Mouse (Mus musculus): ENCODE data around the gene Cd276. TPM values are rescaled to one million over a fixed set of nuclear protein-coding genes. Genes with fewer than 3 reads are reported as not detected.
"Not testable (repeated sequence)": the region's sequence is repeated elsewhere in the genome, so short reads cannot be mapped to it uniquely, and the experiment has no call there.

Cd276 gene
- polyA plus RNA-seq, 1 experiment from 2014 or later: 55.0 TPM

- Histone ChIP-seq H3K9ac (peak within 1 kb of the TSS; percentile 98), H3K4me3 (ENCODE audit: low read depth, low read length) (peak within 1 kb of the TSS; percentile 93), H3K27ac (ENCODE audit: low read depth) (peak within 1 kb of the TSS; percentile 97), H3K4me1 (ENCODE audit: insufficient read depth) (0 out of 2 replicates have a peak, but pooled peaks cover 8% of the 10 kb centered on the region), H3K4me2 (peak within 1 kb of the TSS; percentile 85), H3K36me3 (ENCODE audit: insufficient read depth) (no peaks in the 10 kb centered on the region), H3K27me3 (ENCODE audit: insufficient read depth, low read length) (no peaks in the 10 kb centered on the region), H3K9me3 (ENCODE audit: low read depth, low read length) (no peaks in the 10 kb centered on the region)
- TF ChIP-seq CTCF (IDR thresholded peaks at IDR 0.05; ENCODE audit: low read depth): no peak
- ATAC-seq (ENCODE audit: insufficient read depth) (peak; percentile 98), DNase-seq (peak; percentile 98)
- WGBS: 0% methylated on average over 36 of the region's 56 CpGs
Measured at GRCm38 (mm10) chr9:58581958-58582540, 26.8 kb upstream of the Cd276 start, which contains the start of gene Nptn. TSS of gene Nptn (plus strand) at chr9:58582240.

DNA sequence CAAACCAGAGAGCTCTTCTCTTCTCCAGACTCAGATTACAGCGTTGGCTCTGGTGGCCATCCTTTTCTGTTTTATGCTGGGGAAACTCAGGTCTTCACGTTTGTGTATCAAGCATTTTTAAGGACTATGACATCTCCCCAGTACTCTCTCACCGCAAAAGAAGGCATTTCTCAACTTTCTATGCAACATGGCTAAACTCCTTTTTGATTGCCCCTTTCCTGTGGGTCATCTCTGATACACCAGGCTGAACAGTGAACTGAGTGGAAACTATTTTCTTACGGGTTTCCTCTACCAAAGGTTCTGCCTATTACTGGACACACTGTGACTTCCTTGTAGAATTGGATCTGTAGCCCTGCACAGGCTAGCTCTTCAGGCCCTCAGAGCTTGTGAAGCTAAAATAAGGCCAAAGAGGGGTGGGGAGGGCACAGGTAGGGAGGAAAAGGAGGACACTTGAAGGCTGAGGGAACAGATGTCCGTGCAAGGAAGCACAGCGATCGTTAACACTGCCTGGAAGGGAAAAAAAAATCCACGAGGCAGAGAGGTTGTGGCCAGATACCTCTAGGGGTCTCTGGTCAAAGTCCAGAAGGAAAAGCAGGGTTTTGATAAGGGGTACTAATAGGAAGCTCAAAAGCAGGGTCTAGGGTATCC lies 26.2 kb upstream of the Cd276 start:
- no peak for TF ChIP-seq CTCF (IDR thresholded peaks at IDR 0.05; ENCODE audit: low read depth)
- Histone ChIP-seq H3K4me1 (ENCODE audit: insufficient read depth) (0 out of 2 replicates have a peak, but pooled peaks cover 8% of the 10 kb centered on the region), H3K9ac (peak overlapping the region; percentile 55), H3K4me3 (ENCODE audit: low read depth, low read length) (peak overlapping the region; percentile 93), H3K27me3 (ENCODE audit: insufficient read depth, low read length) (no peaks in the 10 kb centered on the region), H3K9me3 (ENCODE audit: low read depth, low read length) (no peaks in the 10 kb centered on the region), H3K36me3 (ENCODE audit: insufficient read depth) (no peaks in the 10 kb centered on the region), H3K4me2 (peak overlapping the region; percentile 85), H3K27ac (ENCODE audit: low read depth) (peak overlapping the region; percentile 82)
- no peak for DNase-seq
- 27% methylated on average over 8 of the region's 8 CpGs for WGBS
- peak; percentile 33 for ATAC-seq (ENCODE audit: insufficient read depth)

- WGBS: 81% methylated on average over 8 of the region's 10 CpGs
- H3K9me3 ChIP-seq (ENCODE audit: low read depth, low read length); H3K36me3 ChIP-seq (ENCODE audit: insufficient read depth); H3K9ac ChIP-seq; H3K27me3 ChIP-seq (ENCODE audit: insufficient read depth, low read length); H3K27ac ChIP-seq (ENCODE audit: low read depth); H3K4me1 ChIP-seq (ENCODE audit: insufficient read depth); H3K4me2 ChIP-seq; DNase-seq; ATAC-seq (ENCODE audit: insufficient read depth); H3K4me3 ChIP-seq (ENCODE audit: low read depth, low read length): not testable (repeated sequence)
Measured at GRCm38 (mm10) chr9:58580453-58581195, 25.4 kb upstream of the Cd276 start.

GRCm38 (mm10) chr9:58578669-58579068 lies 23.4 kb upstream of the Cd276 start:
- WGBS: 15% methylated on average over 3 of the region's 3 CpGs
- Histone ChIP-seq H3K4me2 (no peak overlapping the region), H3K9me3 (ENCODE audit: low read depth, low read length) (no peaks in the 10 kb centered on the region), H3K9ac (no peak overlapping the region), H3K4me3 (ENCODE audit: low read depth, low read length) (no peak overlapping the region), H3K4me1 (ENCODE audit: insufficient read depth) (0 out of 2 replicates have a peak, but pooled peaks cover 5% of the 10 kb centered on the region), H3K36me3 (ENCODE audit: insufficient read depth) (no peaks in the 10 kb centered on the region), H3K27ac (ENCODE audit: low read depth) (no peak overlapping the region), H3K27me3 (ENCODE audit: insufficient read depth, low read length) (no peaks in the 10 kb centered on the region)
- TF ChIP-seq CTCF (IDR thresholded peaks at IDR 0.05; ENCODE audit: low read depth): peak; percentile 96
- ATAC-seq (ENCODE audit: insufficient read depth) (no peak), DNase-seq (peak; percentile 96)

- H3K4me1 ChIP-seq (ENCODE audit: insufficient read depth): no peaks in the 10 kb centered on the region
- no peaks in the 10 kb centered on the region for H3K27me3 ChIP-seq (ENCODE audit: insufficient read depth, low read length)
- no peak overlapping the region for H3K9ac ChIP-seq
- H3K4me2 ChIP-seq: no peak overlapping the region
- no peak overlapping the region for H3K27ac ChIP-seq (ENCODE audit: low read depth)
- 85% methylated on average over 1 of the region's 1 CpGs for WGBS
- TF ChIP-seq CTCF (IDR thresholded peaks at IDR 0.05; ENCODE audit: low read depth): no peak
- H3K9me3 ChIP-seq (ENCODE audit: low read depth, low read length): no peaks in the 10 kb centered on the region
- DNase-seq: no peak
- H3K4me3 ChIP-seq (ENCODE audit: low read depth, low read length): no peak overlapping the region
- no peaks in the 10 kb centered on the region for H3K36me3 ChIP-seq (ENCODE audit: insufficient read depth)
- no peak for ATAC-seq (ENCODE audit: insufficient read depth)
Measured at GRCm38 (mm10) chr9:58571001-58571400, 15.8 kb upstream of the Cd276 start.

DNA sequence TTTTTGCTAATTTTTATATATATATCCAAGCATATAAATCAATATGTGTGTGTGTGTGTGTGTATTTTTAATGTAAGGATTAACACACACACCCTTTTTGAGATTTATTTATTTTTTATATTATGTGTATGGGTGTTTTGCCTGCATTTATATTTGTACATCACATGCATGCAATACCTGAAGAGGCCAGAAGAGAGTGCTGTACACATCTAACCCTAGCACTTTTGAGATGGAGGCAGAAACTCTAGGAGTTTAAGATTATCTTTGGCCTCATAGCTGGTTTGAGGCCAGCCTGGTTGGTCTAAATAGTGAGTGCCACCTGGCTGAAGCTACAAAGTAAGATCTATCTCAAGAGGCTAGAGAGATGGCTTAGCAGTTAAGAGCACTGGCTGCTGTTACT lies 12.4 kb upstream of the Cd276 start:
- Histone ChIP-seq H3K9me3 (ENCODE audit: low read depth, low read length) (no peaks in the 10 kb centered on the region), H3K4me1 (ENCODE audit: insufficient read depth) (no peaks in the 10 kb centered on the region), H3K4me3 (ENCODE audit: low read depth, low read length) (no peak overlapping the region), H3K4me2 (no peak overlapping the region), H3K36me3 (ENCODE audit: insufficient read depth) (no peaks in the 10 kb centered on the region), H3K9ac (no peak overlapping the region), H3K27ac (ENCODE audit: low read depth) (no peak overlapping the region), H3K27me3 (ENCODE audit: insufficient read depth, low read length) (no peaks in the 10 kb centered on the region)
- peak; percentile 53 for TF ChIP-seq CTCF (IDR thresholded peaks at IDR 0.05; ENCODE audit: low read depth)
- DNase-seq (peak; percentile 56), ATAC-seq (ENCODE audit: insufficient read depth) (no peak)

DNA sequence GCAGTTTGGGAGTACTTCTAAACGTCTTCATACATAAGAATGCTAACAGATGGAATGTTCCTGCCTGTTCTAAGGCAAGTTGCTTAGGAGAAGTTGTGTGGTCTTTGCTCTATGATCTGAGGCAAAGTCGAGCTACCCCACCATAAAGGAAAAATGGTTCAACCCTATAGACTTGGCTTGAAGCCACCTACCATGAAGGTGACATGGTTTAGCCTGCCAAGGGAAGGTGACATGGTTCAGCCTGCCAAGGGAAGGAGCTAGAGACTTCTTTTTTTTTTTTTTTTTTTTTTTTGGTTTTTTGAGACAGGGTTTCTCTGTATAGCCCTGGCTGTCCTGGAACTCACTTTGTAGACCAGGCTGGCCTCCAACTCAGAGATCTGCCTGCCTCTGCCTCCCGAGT lies 10.7 kb upstream of the Cd276 start:
- not testable (repeated sequence) for DNase-seq; H3K9ac ChIP-seq; H3K36me3 ChIP-seq (ENCODE audit: insufficient read depth); H3K4me3 ChIP-seq (ENCODE audit: low read depth, low read length); H3K4me1 ChIP-seq (ENCODE audit: insufficient read depth); H3K27ac ChIP-seq (ENCODE audit: low read depth); H3K27me3 ChIP-seq (ENCODE audit: insufficient read depth, low read length); H3K9me3 ChIP-seq (ENCODE audit: low read depth, low read length); ATAC-seq (ENCODE audit: insufficient read depth); H3K4me2 ChIP-seq
- WGBS: 72% methylated on average over 3 of the region's 3 CpGs
